Mouse (Mus musculus) layer of hippocampus, postnatal 10 days (tissue): Measurements from ENCODE around the gene Fpr-rs6. TPM values are rescaled to one million over a fixed set of nuclear protein-coding genes. Genes with fewer than 3 reads are reported as not detected.

ENCODE experiments used
- DNase-seq, 2 experiments: peaks; one replicate each; pipeline ENCODE4 v3.0.0; 2021; ENCODE audit warnings: low spot score in 2 of 2
- long read RNA-seq: library from polyadenylated mRNA; stranded (forward); transcript quantifications from one replicate; pipeline ENCODE4 v2.0.0, GENCODE M21; 2023
- total RNA-seq, 2 experiments: library from RNA; stranded (reverse); gene quantifications; 2 replicates each; pipeline ENCODE4 v1.2.3; 2021

Gene Fpr-rs6
- total RNA-seq: not detected
- long read RNA-seq: 0 reads

DNA sequence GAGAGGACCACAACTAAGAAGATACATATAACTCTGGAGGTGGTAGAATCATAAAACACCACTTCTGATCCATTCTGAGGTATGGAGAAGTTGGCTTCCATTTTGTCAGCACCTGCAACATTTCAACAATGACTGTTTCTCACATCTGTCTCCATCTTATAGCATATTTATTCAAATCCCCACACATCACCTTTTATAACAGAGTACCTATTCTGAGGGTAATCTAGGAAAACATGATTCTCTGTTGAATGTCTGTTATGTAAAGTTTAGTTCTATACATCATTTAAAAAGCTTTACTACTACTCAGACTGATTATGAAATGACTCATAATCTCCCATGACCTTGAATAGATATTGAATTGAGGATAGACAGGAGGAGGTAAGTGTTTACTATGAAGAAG, at the start of gene Fpr-rs6:
Gene Fpr-rs6, minus strand, starts transcription at position 101 of the 400 bp plus-strand sequence.
- DNase-seq: no peak

Other genes with a start within 250 kb of the Fpr-rs6 start
- gene Vmn2r104, start 134.8 kb downstream of the Fpr-rs6 start, total RNA-seq: not detected
- not detected for gene Fpr-rs7, start 68.9 kb downstream of the Fpr-rs6 start, total RNA-seq
- gene Vmn2r105, start 52.0 kb upstream of the Fpr-rs6 start, total RNA-seq: not detected
- not detected for gene Vmn2r106, start 102.5 kb upstream of the Fpr-rs6 start, total RNA-seq
- gene Vmn2r107, start 162.1 kb upstream of the Fpr-rs6 start, total RNA-seq: not detected
- not detected for gene Vmn1r224, start 231.0 kb upstream of the Fpr-rs6 start, total RNA-seq